Mouse (Mus musculus) neural tube, embryonic 14.5 days (tissue): ENCODE measurements around the gene Lyst. TPM values are rescaled to one million over a fixed set of nuclear protein-coding genes. Genes with fewer than 3 reads are reported as not detected.

ENCODE experiments used
- ATAC-seq: fragments of 200-750 bp; cut with Nextera tagmentation; 2 replicates; pipeline ENCODE4 v1.8.0; 2017; ENCODE audit warnings: low read depth, mild to moderate bottlenecking, moderate TSS enrichment, moderate library complexity
- H3K27ac ChIP-seq: fragments of 300-500 bp; sonication (generic); 2 replicates; pipeline ENCODE4 v1.5.1; 2014; ENCODE audit warnings: low read depth, mild to moderate bottlenecking, control low read depth, low read length, moderate library complexity, mixed read lengths
- H3K27me3 ChIP-seq: fragments of 300-500 bp; sonication (generic); 2 replicates; pipeline ENCODE4 v1.6.1; 2014; ENCODE audit warnings: low read length; ENCODE audit not compliant: control insufficient read depth, insufficient read depth
- H3K36me3 ChIP-seq: fragments of 300-500 bp; sonication (generic); 2 replicates; pipeline ENCODE4 v1.6.1; 2014; ENCODE audit warnings: low read length, mixed read lengths; ENCODE audit not compliant: control insufficient read depth, insufficient read depth
- H3K4me1 ChIP-seq: fragments of 300-500 bp; sonication (generic); 2 replicates; pipeline ENCODE4 v1.6.1; 2014; ENCODE audit warnings: low read length; ENCODE audit not compliant: control insufficient read depth, insufficient read depth
- H3K4me2 ChIP-seq: fragments of 300-500 bp; sonication (generic); 2 replicates; pipeline ENCODE4 v1.6.1; 2014; ENCODE audit warnings: mild to moderate bottlenecking, low read depth, low read length, control low read depth
- H3K4me3 ChIP-seq: fragments of 300-500 bp; sonication (generic); 2 replicates; pipeline ENCODE4 v1.5.1; 2014; ENCODE audit warnings: low read depth, low read length, control low read depth, mixed read lengths
- H3K9ac ChIP-seq: fragments of 300-500 bp; sonication (generic); replicated peaks from 2 replicates; pipeline ENCODE4 v1.6.1; 2014; ENCODE audit warnings: low read depth, mild to moderate bottlenecking, control low read depth, low read length, mixed read lengths
- H3K9me3 ChIP-seq: fragments of 300-500 bp; sonication (generic); 2 replicates; pipeline ENCODE4 v1.6.1; 2016; ENCODE audit warnings: low read length; ENCODE audit not compliant: control insufficient read depth
- WGBS: fragments of 180-500 bp; shearing (Covaris S2); extraction: QIAGEN DNeasy Blood & Tissue Kit; methylation state at CpG from one replicate; pipeline ENCODE4 v1.1.7; 2014; 5-methylcytosine and 5-hydroxymethylcytosine counted together
- polyA plus RNA-seq: library from polyadenylated mRNA; unstranded; fragments of >200 nt; fragmentation: Nextera tagmentation; extraction: Ambion mirVana; gene quantifications from 2 replicates; pipeline ENCODE4 v1.2.1, GENCODE M21; 2014

Lyst gene
- polyA plus RNA-seq, 1 experiment from 2014 or later = 9.7 TPM

DNA sequence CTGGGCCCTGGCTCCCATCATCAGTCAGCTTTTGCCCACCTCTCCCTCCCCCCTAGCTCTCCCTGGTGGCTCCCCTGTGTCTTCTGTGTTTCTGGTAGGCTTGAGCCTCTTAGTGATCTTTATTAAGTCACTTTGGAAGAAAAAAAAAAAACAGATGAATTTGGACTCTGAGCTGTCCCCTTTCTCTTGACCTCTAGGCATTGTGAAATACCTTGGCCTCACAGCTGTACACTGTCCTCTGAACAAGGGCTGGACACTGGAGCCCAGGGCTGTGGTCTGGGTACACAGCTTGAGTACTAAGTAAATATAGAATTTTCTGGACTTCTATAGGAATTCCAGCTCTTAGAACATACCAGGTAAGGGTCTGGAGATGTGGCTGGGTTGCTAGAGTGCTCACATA is 20.6 kb upstream of the Lyst start:
- no peaks in the 10 kb centered on the region for H3K4me1 ChIP-seq
- H3K9ac ChIP-seq = no peak overlapping the region

DNA sequence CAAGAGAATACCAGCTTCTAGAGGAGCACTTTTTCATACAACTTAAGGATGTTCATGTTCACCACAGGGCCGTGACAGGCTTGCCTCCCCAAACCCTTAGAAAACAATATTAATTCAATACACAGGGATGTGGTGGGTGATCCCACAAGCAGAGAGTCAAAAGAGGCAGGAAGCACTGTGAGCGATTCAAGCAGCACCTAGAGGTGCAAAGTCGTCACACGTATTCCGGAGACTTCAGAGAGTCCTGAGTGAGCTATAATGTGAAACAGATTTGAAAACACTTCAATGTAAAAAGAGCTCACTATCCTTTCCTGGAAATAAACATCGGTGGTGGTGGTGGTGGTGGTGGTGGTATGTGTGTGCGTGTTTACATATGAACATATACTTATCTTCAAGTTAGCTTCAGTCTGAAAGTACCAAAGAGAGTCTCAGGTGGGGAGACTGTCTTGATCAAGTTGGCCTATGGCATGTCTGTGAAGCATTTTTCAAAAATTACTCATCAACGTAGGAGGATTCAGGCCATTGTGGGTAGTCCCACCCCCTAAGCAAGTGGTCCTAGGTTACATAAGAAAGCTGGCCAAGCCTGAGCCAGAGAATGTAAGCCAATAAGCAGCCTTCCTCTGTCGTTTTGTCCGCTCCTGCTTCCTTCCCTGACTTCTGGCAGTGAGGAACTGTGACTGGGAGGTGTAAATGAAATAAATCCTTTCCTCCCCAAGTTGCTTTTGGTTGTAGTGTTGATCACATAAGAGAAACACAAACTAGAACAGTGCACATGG is 17.9 kb upstream of the Lyst start:
- no peak overlapping the region for H3K9ac ChIP-seq
- no peaks in the 10 kb centered on the region for H3K27me3 ChIP-seq
- H3K27ac ChIP-seq = no peak overlapping the region
- ATAC-seq = no peak
- no peak overlapping the region for H3K4me3 ChIP-seq
- H3K4me2 ChIP-seq = no peak overlapping the region
- H3K9me3 ChIP-seq = no peaks in the 10 kb centered on the region
- H3K4me1 ChIP-seq = 0 out of 2 replicates have a peak, but pooled peaks cover 3% of the 10 kb centered on the region
- WGBS = 82% methylated on average over 10 of the region's 10 CpGs
- H3K36me3 ChIP-seq = no peaks in the 10 kb centered on the region

More for the DNA sequence above, 20.6 kb upstream of the Lyst start:
- Histone ChIP-seq H3K27me3 (no peaks in the 10 kb centered on the region), H3K36me3 (no peaks in the 10 kb centered on the region), H3K4me2 (no peak overlapping the region), H3K27ac (no peak overlapping the region), H3K9me3 (no peaks in the 10 kb centered on the region), H3K4me3 (no peak overlapping the region)
- no peak for ATAC-seq

DNA sequence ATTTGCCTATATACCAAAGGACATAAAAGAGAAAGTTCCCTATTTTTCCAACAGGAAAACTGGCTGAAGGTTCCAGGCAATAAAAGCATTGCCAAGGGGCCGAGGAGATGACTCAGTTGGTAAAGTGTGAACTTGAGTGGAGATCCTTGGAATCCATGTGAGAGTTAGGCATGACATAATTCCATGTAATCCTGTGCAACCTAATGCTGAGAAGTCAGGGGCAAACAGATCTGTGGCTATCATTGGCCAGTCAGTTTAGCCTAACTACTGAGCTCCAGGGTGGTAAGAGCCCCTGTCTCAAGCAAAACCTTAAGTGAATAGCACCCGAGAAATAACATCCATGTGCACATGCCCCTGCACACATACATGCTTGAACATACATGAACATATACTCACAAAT is 17.3 kb upstream of the Lyst start:
- Histone ChIP-seq H3K4me1 (0 out of 2 replicates have a peak, but pooled peaks cover 3% of the 10 kb centered on the region), H3K27ac (no peak overlapping the region), H3K9ac (no peak overlapping the region), H3K4me3 (no peak overlapping the region), H3K4me2 (no peak overlapping the region), H3K9me3 (no peaks in the 10 kb centered on the region), H3K27me3 (no peaks in the 10 kb centered on the region), H3K36me3 (no peaks in the 10 kb centered on the region)
- WGBS = 90% methylated on average over 2 of the region's 2 CpGs
- no peak for ATAC-seq

DNA sequence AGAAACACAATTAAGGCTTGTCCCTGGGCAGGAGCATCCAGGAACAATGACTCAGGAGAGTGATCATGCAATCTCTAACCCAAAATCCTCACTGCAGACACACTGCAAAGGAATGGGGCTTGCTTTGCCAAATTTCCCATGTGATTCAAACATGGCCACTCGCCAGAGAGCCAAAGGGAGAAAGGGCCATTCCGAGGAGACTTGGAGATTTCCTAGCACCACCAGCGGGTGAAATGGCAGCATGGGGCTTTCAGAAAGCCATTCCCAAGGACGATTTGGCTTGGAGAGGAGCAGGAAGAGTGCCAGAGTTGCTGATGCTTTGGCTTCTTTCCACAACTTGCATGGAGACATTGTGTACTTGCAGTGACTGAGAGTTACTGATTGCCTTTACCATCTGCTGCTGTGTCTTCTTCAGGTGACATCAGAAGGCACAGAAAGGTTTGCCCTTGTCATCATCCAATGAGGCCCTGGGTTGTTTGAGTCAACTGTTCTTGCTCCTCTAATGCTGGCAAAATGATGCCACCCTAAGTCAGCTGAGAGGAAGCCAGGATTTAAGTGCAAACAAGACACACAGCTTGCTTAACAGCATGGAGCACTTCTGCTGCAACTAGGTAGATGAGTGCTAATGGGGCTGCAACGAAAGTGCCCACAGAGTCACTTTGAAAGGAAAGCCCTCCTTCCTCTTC is 16.5 kb upstream of the Lyst start:
- no peak overlapping the region for H3K27ac ChIP-seq
- no peak overlapping the region for H3K4me2 ChIP-seq
- 0 out of 2 replicates have a peak, but pooled peaks cover 3% of the 10 kb centered on the region for H3K4me1 ChIP-seq
- no peaks in the 10 kb centered on the region for H3K9me3 ChIP-seq
- 56% methylated on average over 5 of the region's 5 CpGs for WGBS
- H3K9ac ChIP-seq = no peak overlapping the region
- H3K36me3 ChIP-seq = no peaks in the 10 kb centered on the region
- no peak; the same call in 1 of the 2 replicates for ATAC-seq
- H3K4me3 ChIP-seq = no peak overlapping the region
- H3K27me3 ChIP-seq = no peaks in the 10 kb centered on the region

DNA sequence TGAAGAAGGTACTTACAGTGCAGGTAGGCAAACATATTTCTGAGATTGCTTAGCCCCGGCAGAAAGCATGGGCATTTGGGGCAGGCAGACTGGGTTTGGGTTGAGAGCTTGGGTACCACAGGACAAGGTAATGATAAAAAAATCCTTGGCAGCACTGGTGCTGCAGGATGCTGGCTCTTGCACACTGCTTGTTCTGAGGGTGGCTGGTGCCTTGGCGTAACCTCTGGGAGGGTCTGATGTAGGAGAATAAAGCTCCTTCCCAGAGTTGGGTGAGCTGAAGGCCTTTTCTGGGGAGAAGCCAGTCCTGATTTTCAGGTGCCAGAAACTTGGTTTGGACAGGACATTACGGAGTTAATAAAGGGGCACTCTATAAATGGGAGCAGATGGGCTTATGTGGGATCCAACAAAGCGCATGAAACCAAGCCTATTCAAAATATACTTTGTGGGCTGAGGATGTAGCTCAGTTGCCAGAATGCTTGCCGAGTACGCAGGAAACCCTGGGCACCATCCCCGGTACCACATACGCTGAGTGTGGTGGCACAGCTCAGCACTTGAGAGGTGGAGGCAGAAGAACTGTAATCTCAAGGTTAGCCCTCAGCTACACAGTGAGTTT is 15.8 kb upstream of the Lyst start:
- H3K4me2 ChIP-seq = no peak overlapping the region
- no peak overlapping the region for H3K9ac ChIP-seq
- no peaks in the 10 kb centered on the region for H3K27me3 ChIP-seq
- no peak overlapping the region for H3K27ac ChIP-seq
- ATAC-seq = 0 out of 2 replicates have a peak, but pooled peaks have one; percentile 5
- H3K4me1 ChIP-seq = 0 out of 2 replicates have a peak, but pooled peaks cover 3% of the 10 kb centered on the region
- WGBS = 80% methylated on average over 8 of the region's 8 CpGs
- H3K4me3 ChIP-seq = no peak overlapping the region
- no peaks in the 10 kb centered on the region for H3K36me3 ChIP-seq
- no peaks in the 10 kb centered on the region for H3K9me3 ChIP-seq

DNA sequence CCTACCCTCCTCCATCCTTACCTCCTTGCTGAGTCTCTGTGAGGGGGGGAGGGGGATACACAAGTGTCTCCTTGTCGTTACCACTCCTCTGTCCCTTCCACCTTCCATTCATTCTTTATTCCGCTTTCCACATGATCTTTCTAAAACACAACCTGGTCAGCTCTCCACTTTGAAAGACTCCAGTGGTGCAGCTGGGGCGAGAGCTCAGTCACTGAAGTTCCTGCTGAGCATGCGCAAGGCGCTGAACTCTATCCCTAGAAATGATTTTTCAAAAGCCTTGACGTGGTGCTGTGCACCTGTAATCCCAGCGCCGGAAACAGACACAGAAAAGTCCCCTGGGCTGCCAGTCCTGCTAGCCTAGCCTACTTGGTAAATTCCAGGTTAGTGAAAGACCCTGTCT is 15.1 kb upstream of the Lyst start:
- ATAC-seq = no peak
- no peak overlapping the region for H3K4me2 ChIP-seq
- H3K9me3 ChIP-seq = no peaks in the 10 kb centered on the region
- 0 out of 2 replicates have a peak, but pooled peaks cover 3% of the 10 kb centered on the region for H3K4me1 ChIP-seq
- no peak overlapping the region for H3K9ac ChIP-seq
- WGBS = 80% methylated on average over 8 of the region's 8 CpGs
- no peak overlapping the region for H3K27ac ChIP-seq
- no peak overlapping the region for H3K4me3 ChIP-seq
- H3K27me3 ChIP-seq = no peaks in the 10 kb centered on the region
- H3K36me3 ChIP-seq = no peaks in the 10 kb centered on the region

DNA sequence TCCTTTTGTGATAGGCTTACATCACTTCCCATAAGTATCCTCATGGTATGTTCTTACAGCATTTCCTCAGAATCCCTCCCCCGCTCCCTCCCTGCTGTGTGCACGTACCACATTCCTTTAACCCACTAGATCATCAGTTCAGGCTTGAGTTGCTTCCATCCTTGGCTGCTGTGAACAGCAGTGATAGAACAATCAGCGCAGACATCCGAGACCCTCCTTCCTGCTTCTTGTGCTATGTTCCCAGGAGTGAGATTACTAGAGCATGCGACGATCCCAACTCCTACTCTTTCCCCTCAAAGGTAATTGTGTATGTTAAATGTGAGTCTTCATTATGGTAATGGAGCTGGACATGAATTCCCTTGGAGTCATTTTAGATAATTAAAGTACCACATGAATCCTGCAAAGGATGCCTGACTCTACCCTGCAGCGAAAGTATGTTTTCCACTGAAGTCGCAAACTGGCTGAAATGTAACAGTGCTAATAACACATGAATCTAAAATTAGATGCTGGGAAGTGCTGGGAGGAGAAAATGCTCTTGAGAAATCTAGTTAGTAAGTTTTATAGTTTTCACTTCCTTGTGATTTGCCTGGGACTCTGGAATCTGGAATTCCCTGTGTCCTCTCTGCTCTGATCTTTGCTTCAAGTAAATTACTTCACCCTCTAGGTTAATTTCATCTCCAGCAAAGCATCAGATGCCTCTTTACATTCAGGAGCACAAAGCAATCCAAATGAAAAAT is 13.6 kb upstream of the Lyst start:
- Histone ChIP-seq H3K9me3 (no peaks in the 10 kb centered on the region), H3K9ac (no peak overlapping the region), H3K36me3 (no peaks in the 10 kb centered on the region), H3K4me1 (0 out of 2 replicates have a peak, but pooled peaks cover 3% of the 10 kb centered on the region), H3K27ac (no peak overlapping the region), H3K4me2 (no peak overlapping the region), H3K4me3 (no peak overlapping the region), H3K27me3 (no peaks in the 10 kb centered on the region)
- WGBS = 39% methylated on average over 8 of the region's 8 CpGs
- ATAC-seq = peak; percentile 81

DNA sequence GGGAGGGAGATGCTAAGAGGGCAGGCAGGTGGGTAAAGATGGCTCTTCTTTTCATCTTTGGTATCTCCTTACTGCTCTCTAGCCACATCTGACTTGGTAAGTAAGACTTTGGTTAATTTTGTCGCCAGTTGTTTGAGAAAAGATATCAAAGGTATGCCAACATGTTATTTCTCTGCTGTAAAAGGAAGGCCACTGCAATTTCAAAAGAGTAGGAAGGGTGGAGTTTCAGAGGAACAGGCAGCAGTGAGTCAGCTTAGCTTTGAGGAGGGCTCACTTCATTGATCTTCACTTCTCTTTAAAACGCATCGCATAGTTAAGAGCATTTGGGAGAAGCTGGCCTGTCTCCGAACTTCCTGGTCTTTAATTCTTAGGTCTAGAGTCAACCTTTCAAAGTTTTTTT is 8.2 kb upstream of the Lyst start:
- Histone ChIP-seq H3K9me3 (no peaks in the 10 kb centered on the region), H3K27ac (no peak overlapping the region), H3K9ac (no peak overlapping the region), H3K36me3 (no peaks in the 10 kb centered on the region), H3K4me1 (no peaks in the 10 kb centered on the region), H3K4me3 (no peak overlapping the region), H3K27me3 (no peaks in the 10 kb centered on the region), H3K4me2 (no peak overlapping the region)
- 79% methylated on average over 4 of the region's 4 CpGs for WGBS
- no peak for ATAC-seq
